Mouse (Mus musculus) embryonic facial prominence, embryonic 11.5 days (tissue): ENCODE data around the gene Olfr459. TPM values are rescaled to one million over a fixed set of nuclear protein-coding genes. Genes with fewer than 3 reads are reported as not detected.

ENCODE experiments used
- ATAC-seq: fragments of 200-750 bp; cut with Nextera tagmentation; replicated peaks from 2 replicates; pipeline ENCODE4 v1.8.0; 2017; ENCODE audit warnings: low read depth; ENCODE audit not compliant: insufficient number of reproducible peaks, low FRiP score, low TSS enrichment
- DNase-seq: peaks from one replicate; pipeline ENCODE4 v3.0.0-alpha.2; 2015; ENCODE audit warnings: low spot score
- H3K27ac ChIP-seq: fragments of 300-500 bp; sonication (generic); replicated peaks from 2 replicates; pipeline ENCODE4 v1.5.1; 2014; ENCODE audit warnings: mild to moderate bottlenecking, low read depth, low read length, control low read depth
- H3K27me3 ChIP-seq: fragments of 300-500 bp; sonication (generic); 2 replicates; pipeline ENCODE4 v1.6.1; 2014; ENCODE audit warnings: mild to moderate bottlenecking, low read length, moderate library complexity, mixed read lengths; ENCODE audit not compliant: control insufficient read depth, insufficient read depth
- H3K36me3 ChIP-seq: fragments of 300-500 bp; sonication (generic); replicated peaks from 2 replicates; pipeline ENCODE4 v1.6.1; 2014; ENCODE audit warnings: low read depth, mild to moderate bottlenecking, low read length, moderate library complexity, mixed read lengths; ENCODE audit not compliant: control insufficient read depth, insufficient read depth
- H3K4me1 ChIP-seq: fragments of 300-500 bp; sonication (generic); 2 replicates; pipeline ENCODE4 v1.6.1; 2014; ENCODE audit warnings: low read length, mixed read lengths; ENCODE audit not compliant: control insufficient read depth, insufficient read depth
- H3K4me2 ChIP-seq: fragments of 300-500 bp; sonication (generic); 2 replicates; pipeline ENCODE4 v1.6.1; 2014; ENCODE audit warnings: low read depth, mild to moderate bottlenecking, control low read depth, low read length, moderate library complexity
- H3K4me3 ChIP-seq: fragments of 300-500 bp; sonication (generic); 2 replicates; pipeline ENCODE4 v1.5.1; 2014; ENCODE audit warnings: low read depth, low read length, control low read depth
- H3K9ac ChIP-seq: fragments of 300-500 bp; sonication (generic); replicated peaks from 2 replicates; pipeline ENCODE4 v1.6.1; 2014; ENCODE audit warnings: mild to moderate bottlenecking, control low read depth, low read length
- H3K9me3 ChIP-seq: fragments of 300-500 bp; sonication (generic); replicated peaks from 2 replicates; pipeline ENCODE4 v1.6.1; 2016; ENCODE audit warnings: mild to moderate bottlenecking, low read length, inconsistent platforms, mixed read lengths; ENCODE audit not compliant: control insufficient read depth
- WGBS: fragments of 180-500 bp; shearing (Covaris S2); extraction: QIAGEN DNeasy Blood & Tissue Kit; methylation state at CpG from one replicate; pipeline ENCODE4 v1.1.7; 2014; 5-methylcytosine and 5-hydroxymethylcytosine counted together
- polyA plus RNA-seq: library from polyadenylated mRNA; unstranded; fragments of >200 nt; fragmentation: Nextera tagmentation; extraction: Ambion mirVana; gene quantifications from 2 replicates; pipeline ENCODE4 v1.2.1, GENCODE M21; 2014

Gene Olfr459
- polyA plus RNA-seq, 1 experiment from 2014 or later = not detected

- WGBS = 85% methylated on average over 2 of the region's 2 CpGs
- H3K4me3 ChIP-seq = no peak overlapping the region
- ATAC-seq (no peak), DNase-seq (no peak)
- no peak overlapping the region for H3K27ac ChIP-seq
- no peaks in the 10 kb centered on the region for H3K36me3 ChIP-seq
- no peak overlapping the region for H3K4me2 ChIP-seq
- H3K9ac ChIP-seq = no peak overlapping the region
- no peaks in the 10 kb centered on the region for H3K4me1 ChIP-seq
- H3K9me3 ChIP-seq = no peaks in the 10 kb centered on the region
- no peaks in the 10 kb centered on the region for H3K27me3 ChIP-seq
Measured at GRCm38 (mm10) chr6:41721430-41721829, 53.5 kb downstream of the Olfr459 start.

Other genes with a start within 250 kb of the Olfr459 start
- 10.0 and 11.7 TPM in 2 replicates for gene Ephb6, start 169.7 kb downstream of the Olfr459 start, polyA plus RNA-seq
- 0.26 and 0.56 TPM in 2 replicates for gene Trpv6, start 138.8 kb downstream of the Olfr459 start, polyA plus RNA-seq
- gene Trpv5, start 94.4 kb downstream of the Olfr459 start, polyA plus RNA-seq = not detected in 2 replicates
- not detected in 2 replicates for gene Llcfc1, start 90.7 kb downstream of the Olfr459 start, polyA plus RNA-seq
- gene Kel, start 70.8 kb downstream of the Olfr459 start, polyA plus RNA-seq = 10.1 and 10.2 TPM in 2 replicates
- gene Pip, start 72.4 kb upstream of the Olfr459 start, polyA plus RNA-seq = not detected in 2 replicates
- gene Sval2, start 77.8 kb upstream of the Olfr459 start, polyA plus RNA-seq = not detected in 2 replicates
- not detected in 2 replicates for gene Sval1, start 176.5 kb upstream of the Olfr459 start, polyA plus RNA-seq
- not detected in 2 replicates for gene Sval3, start 193.0 kb upstream of the Olfr459 start, polyA plus RNA-seq